Mouse (Mus musculus): Measurements from ENCODE around the gene Kif4. TPM values are rescaled to one million over a fixed set of nuclear protein-coding genes. Genes with fewer than 3 reads are reported as not detected.
A peak's percentile ranks its signal among the peaks of the same experiment; 100 is the strongest.

Gene Kif4
- polyA plus RNA-seq, 1 experiment from 2014 or later: 13.3 TPM

DNA sequence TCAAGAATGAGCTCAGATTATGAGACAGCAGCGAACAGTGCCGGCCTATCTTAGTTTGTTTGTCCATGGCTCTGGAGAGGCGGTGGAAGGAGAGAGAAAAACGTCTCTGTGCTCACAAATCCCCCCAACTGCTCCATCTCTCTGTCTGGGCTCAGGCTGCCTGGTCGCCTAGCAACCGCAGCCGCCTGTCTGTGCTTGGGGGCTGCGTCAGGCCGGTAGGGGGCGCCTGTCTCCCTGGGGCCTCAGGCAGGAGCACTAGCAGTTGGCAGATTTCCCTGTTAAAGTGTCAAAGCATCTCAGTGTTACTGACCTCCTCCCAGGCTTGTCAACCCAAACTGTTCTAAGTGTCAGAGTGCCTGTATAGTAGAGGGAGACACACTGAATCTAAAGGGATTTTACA, 116.4 kb downstream of the Kif4 start:
- H3K4me3 ChIP-seq (replicated peaks; ENCODE audit: low read length): no peak overlapping the region
- no peaks in the 10 kb centered on the region for H3K27me3 ChIP-seq (replicated peaks; ENCODE audit: control insufficient read depth, insufficient read depth, low read length)
- H3K9ac ChIP-seq (replicated peaks; ENCODE audit: low read depth, low read length): no peak overlapping the region
- H3K4me1 ChIP-seq (replicated peaks; ENCODE audit: control insufficient read depth, insufficient read depth, low read length): no peaks in the 10 kb centered on the region
- H3K36me3 ChIP-seq (ENCODE audit: control insufficient read depth, insufficient read depth): no peaks in the 10 kb centered on the region
- no peak overlapping the region for H3K27ac ChIP-seq (ENCODE audit: low read length)
- no peaks in the 10 kb centered on the region for H3K9me3 ChIP-seq (ENCODE audit: control insufficient read depth, low read length)
- peak; percentile 89 for ATAC-seq
- H3K4me2 ChIP-seq (ENCODE audit: low read length): no peak overlapping the region
- WGBS: 11% methylated on average over 10 of the region's 10 CpGs

GRCm38 (mm10) chrX:100765855-100766254, 140.3 kb downstream of the Kif4 start:
- Histone ChIP-seq H3K4me1 (replicated peaks; ENCODE audit: control insufficient read depth, insufficient read depth, low read length) (0 out of 2 replicates have a peak, but pooled peaks cover 5% of the 10 kb centered on the region), H3K9me3 (ENCODE audit: control insufficient read depth, low read length) (no peaks in the 10 kb centered on the region), H3K27ac (ENCODE audit: low read length) (no peak overlapping the region), H3K9ac (replicated peaks; ENCODE audit: low read depth, low read length) (no peak overlapping the region), H3K4me2 (ENCODE audit: low read length) (no peak overlapping the region), H3K36me3 (ENCODE audit: control insufficient read depth, insufficient read depth) (no peaks in the 10 kb centered on the region), H3K4me3 (replicated peaks; ENCODE audit: low read length) (no peak overlapping the region), H3K27me3 (replicated peaks; ENCODE audit: control insufficient read depth, insufficient read depth, low read length) (no peaks in the 10 kb centered on the region)
- no peak for ATAC-seq
- 77% methylated on average over 6 of the region's 6 CpGs for WGBS

DNA sequence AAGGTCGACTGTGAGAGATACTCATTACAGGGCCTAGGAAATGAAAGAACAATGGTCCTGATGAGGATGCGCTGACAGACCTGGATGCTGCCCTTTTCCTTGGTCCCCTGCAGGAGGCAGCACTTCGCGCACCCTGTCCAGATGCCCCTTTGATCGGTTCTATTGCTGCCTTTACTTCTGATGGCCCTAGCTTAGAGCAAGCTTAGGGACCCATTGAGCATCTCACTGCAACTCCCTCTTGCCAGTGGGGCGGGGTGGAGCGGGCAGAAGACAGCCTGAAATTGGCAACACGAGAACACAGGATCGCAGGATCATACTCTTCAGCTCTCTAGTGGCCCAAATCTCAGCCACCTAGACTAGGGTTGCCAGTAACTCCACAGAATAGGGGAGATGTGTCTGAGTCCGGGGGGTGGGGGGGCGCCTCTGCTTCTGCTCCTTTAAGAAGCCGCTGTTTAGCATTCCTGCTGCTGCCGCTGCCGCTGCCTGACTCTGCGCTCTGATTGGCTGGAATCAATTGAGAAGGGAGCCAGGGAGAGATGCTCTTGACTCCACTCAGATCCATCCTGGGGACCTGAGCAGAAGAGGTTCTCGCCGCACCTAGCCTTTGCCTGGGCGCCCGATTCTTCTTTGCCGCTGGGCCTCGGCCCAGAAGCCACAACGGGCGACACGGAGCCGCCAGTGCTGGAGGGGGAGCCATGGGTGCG, 141.8 kb downstream of the Kif4 start, which contains the start of gene Dlg3:
Gene Dlg3 (plus strand): TSS at position 542 of the 704 bp plus-strand sequence.
- H3K27me3 ChIP-seq (replicated peaks; ENCODE audit: control insufficient read depth, insufficient read depth, low read length): no peaks in the 10 kb centered on the region

GRCm38 (mm10) chrX:100767885-100768626, 142.5 kb downstream of the Kif4 start:
- Histone ChIP-seq H3K4me3 (replicated peaks; ENCODE audit: low read length) (peak overlapping the region; percentile 71), H3K4me1 (replicated peaks; ENCODE audit: control insufficient read depth, insufficient read depth, low read length) (0 out of 2 replicates have a peak, but pooled peaks cover 5% of the 10 kb centered on the region), H3K27me3 (replicated peaks; ENCODE audit: control insufficient read depth, insufficient read depth, low read length) (no peaks in the 10 kb centered on the region), H3K36me3 (ENCODE audit: control insufficient read depth, insufficient read depth) (no peaks in the 10 kb centered on the region), H3K9me3 (ENCODE audit: control insufficient read depth, low read length) (no peaks in the 10 kb centered on the region), H3K4me2 (ENCODE audit: low read length) (peak overlapping the region; percentile 58), H3K9ac (replicated peaks; ENCODE audit: low read depth, low read length) (peak overlapping the region; percentile 77), H3K27ac (ENCODE audit: low read length) (peak overlapping the region; percentile 78)
- ATAC-seq: peak; percentile 45
- WGBS: 29% methylated on average over 31 of the region's 36 CpGs

More for the DNA sequence above, 141.8 kb downstream of the Kif4 start, which contains the start of gene Dlg3:
- peak; percentile 92 for ATAC-seq
- H3K9me3 ChIP-seq (ENCODE audit: control insufficient read depth, low read length): no peaks in the 10 kb centered on the region
- 0 out of 2 replicates have a peak, but pooled peaks cover 5% of the 10 kb centered on the region for H3K4me1 ChIP-seq (replicated peaks; ENCODE audit: control insufficient read depth, insufficient read depth, low read length)
- peak within 1 kb of the TSS; percentile 58 for H3K4me2 ChIP-seq (ENCODE audit: low read length)
- 12% methylated on average over 23 of the region's 26 CpGs for WGBS
- no peaks in the 10 kb centered on the region for H3K36me3 ChIP-seq (ENCODE audit: control insufficient read depth, insufficient read depth)
- peak within 1 kb of the TSS; percentile 77 for H3K9ac ChIP-seq (replicated peaks; ENCODE audit: low read depth, low read length)
- peak within 1 kb of the TSS; percentile 71 for H3K4me3 ChIP-seq (replicated peaks; ENCODE audit: low read length)
- H3K27ac ChIP-seq (ENCODE audit: low read length): peak within 1 kb of the TSS; percentile 78

GRCm38 (mm10) chrX:100769281-100769680, 143.7 kb downstream of the Kif4 start:
- whole genome bisulfite sequencing: 58% methylated on average over 5 of the region's 5 CpGs
- no peaks in the 10 kb centered on the region for H3K36me3 ChIP-seq (ENCODE audit: control insufficient read depth, insufficient read depth)
- 0 out of 2 replicates have a peak, but pooled peaks cover 5% of the 10 kb centered on the region for H3K4me1 ChIP-seq (replicated peaks; ENCODE audit: control insufficient read depth, insufficient read depth, low read length)
- peak overlapping the region; percentile 53 for H3K27ac ChIP-seq (ENCODE audit: low read length)
- no peak for ATAC-seq
- no peaks in the 10 kb centered on the region for H3K27me3 ChIP-seq (replicated peaks; ENCODE audit: control insufficient read depth, insufficient read depth, low read length)
- H3K4me3 ChIP-seq (replicated peaks; ENCODE audit: low read length): peak overlapping the region; percentile 71
- no peaks in the 10 kb centered on the region for H3K9me3 ChIP-seq (ENCODE audit: control insufficient read depth, low read length)
- peak overlapping the region; percentile 58 for H3K4me2 ChIP-seq (ENCODE audit: low read length)
- peak overlapping the region; percentile 77 for H3K9ac ChIP-seq (replicated peaks; ENCODE audit: low read depth, low read length)

DNA sequence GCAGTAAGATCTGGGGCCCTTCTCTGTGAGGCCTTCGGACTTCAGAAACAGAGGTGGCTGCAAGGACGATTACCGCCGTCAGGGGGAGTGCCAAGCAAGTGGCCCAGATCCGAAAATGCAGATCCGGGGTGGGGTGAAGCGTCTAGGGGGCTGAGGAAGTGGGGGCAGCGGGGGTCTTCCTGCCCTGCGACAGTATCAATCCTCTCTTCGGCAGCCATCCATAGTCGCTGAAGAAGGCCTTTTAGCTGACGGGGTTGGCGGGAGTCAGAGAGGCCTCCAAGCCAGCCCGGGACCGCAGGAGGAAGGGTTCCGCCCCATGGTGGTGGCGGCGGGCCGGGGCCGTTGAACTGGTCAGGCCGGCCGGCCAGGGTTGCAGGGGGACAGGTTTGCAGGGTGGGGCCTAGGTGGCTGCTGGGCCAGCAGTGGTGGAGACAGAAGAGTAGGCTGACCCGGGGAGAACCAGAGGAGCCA, 148.8 kb downstream of the Kif4 start:
- Histone ChIP-seq H3K4me1 (replicated peaks; ENCODE audit: control insufficient read depth, insufficient read depth, low read length) (peaks cover 14% of the 10 kb centered on the region; the same call in 1 of the 2 replicates), H3K36me3 (ENCODE audit: control insufficient read depth, insufficient read depth) (no peaks in the 10 kb centered on the region), H3K27ac (ENCODE audit: low read length) (no peak overlapping the region), H3K9ac (replicated peaks; ENCODE audit: low read depth, low read length) (peak overlapping the region; percentile 45), H3K4me2 (ENCODE audit: low read length) (peak overlapping the region; percentile 28), H3K27me3 (replicated peaks; ENCODE audit: control insufficient read depth, insufficient read depth, low read length) (no peaks in the 10 kb centered on the region), H3K9me3 (ENCODE audit: control insufficient read depth, low read length) (no peaks in the 10 kb centered on the region), H3K4me3 (replicated peaks; ENCODE audit: low read length) (peak overlapping the region; percentile 30)
- 8% methylated on average over 23 of the region's 23 CpGs for WGBS
- no peak for ATAC-seq

DNA sequence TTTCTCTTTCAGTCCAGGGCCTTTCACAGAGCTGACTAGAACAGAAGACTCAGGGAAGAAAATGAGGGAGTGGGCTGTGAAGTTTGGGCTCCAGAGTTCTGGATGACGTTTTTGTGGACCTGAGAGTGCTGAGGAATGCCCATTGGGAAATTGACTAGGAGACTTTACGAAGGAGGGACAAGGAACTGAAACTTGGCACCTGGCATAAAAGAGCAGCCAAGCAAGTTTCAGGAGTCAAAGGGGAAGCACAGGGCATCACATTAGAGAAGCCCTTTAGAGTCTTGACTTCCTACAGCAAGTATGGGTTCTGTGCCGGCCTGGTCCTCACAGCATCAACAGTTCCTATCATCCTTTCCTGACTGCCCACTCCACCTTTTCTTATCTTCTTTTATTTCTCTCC, 149.9 kb downstream of the Kif4 start:
- no peak overlapping the region for H3K27ac ChIP-seq (ENCODE audit: low read length)
- H3K4me3 ChIP-seq (replicated peaks; ENCODE audit: low read length): no peak overlapping the region
- no peaks in the 10 kb centered on the region for H3K27me3 ChIP-seq (replicated peaks; ENCODE audit: control insufficient read depth, insufficient read depth, low read length)
- no peak overlapping the region for H3K4me2 ChIP-seq (ENCODE audit: low read length)
- H3K36me3 ChIP-seq (ENCODE audit: control insufficient read depth, insufficient read depth): no peaks in the 10 kb centered on the region
- no peak overlapping the region for H3K9ac ChIP-seq (replicated peaks; ENCODE audit: low read depth, low read length)
- WGBS: 86% methylated on average over 3 of the region's 3 CpGs
- no peak for ATAC-seq
- no peaks in the 10 kb centered on the region for H3K9me3 ChIP-seq (ENCODE audit: control insufficient read depth, low read length)
- peaks cover 13% of the 10 kb centered on the region; the same call in 1 of the 2 replicates for H3K4me1 ChIP-seq (replicated peaks; ENCODE audit: control insufficient read depth, insufficient read depth, low read length)

DNA sequence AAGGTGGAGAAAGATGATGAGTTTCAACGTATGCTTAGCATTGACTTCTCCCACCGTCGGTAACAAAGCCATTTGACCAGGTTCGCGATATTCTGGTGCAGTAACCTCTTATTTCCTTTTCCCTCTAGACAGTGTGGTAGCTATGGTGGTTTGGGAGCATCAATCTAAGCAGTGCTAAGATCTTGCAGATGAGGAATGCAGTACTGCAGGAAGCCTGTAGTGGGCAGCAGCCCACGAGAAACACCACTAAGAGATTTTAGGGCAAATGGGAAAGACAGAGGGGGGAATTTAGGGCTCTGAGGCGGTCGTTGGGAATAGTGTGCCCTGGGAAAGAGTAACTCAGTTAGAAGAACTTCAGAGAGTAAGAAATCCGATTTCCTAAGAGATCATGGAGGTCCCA, 151.0 kb downstream of the Kif4 start:
- Histone ChIP-seq H3K4me2 (ENCODE audit: low read length) (peak overlapping the region; percentile 53), H3K9me3 (ENCODE audit: control insufficient read depth, low read length) (no peaks in the 10 kb centered on the region), H3K36me3 (ENCODE audit: control insufficient read depth, insufficient read depth) (no peaks in the 10 kb centered on the region), H3K27ac (ENCODE audit: low read length) (peak overlapping the region; percentile 62), H3K4me1 (replicated peaks; ENCODE audit: control insufficient read depth, insufficient read depth, low read length) (peaks cover 16% of the 10 kb centered on the region; the same call in 1 of the 2 replicates), H3K9ac (replicated peaks; ENCODE audit: low read depth, low read length) (no peak overlapping the region), H3K4me3 (replicated peaks; ENCODE audit: low read length) (peak overlapping the region; percentile 41), H3K27me3 (replicated peaks; ENCODE audit: control insufficient read depth, insufficient read depth, low read length) (no peaks in the 10 kb centered on the region)
- WGBS: 21% methylated on average over 9 of the region's 9 CpGs
- ATAC-seq: peak; percentile 64
